Comparison of ENCODE assay signal across 8 mouse cellular contexts in the genomic region with DNA sequence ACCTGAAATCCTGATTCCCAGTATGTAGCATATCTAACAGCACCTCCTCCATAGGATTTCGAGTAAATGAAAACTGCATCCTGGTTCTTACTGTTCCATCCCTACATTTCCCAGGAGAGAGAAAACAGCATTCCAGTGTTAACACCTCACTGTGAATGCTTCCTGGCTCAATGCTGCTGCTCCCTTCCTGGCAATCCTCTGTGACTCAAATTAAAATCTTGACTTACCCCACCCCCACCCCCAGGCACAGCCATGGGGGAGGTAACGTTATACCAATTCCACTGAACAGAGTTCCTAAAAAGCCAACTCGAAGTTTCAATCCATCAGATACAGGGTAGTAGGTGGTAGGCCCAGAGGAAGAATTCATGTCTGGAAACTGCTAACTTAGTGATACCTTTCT. TPM values are rescaled to one million over a fixed set of nuclear protein-coding genes. Genes with fewer than 3 reads are reported as not detected.
DNase-seq lines count a peak whose midpoint lies in the region; ATAC-seq and TF ChIP-seq lines count a peak whose summit lies in the region.

No protein-coding gene starts in this region.

- in situ Hi-C loops in ES-E14 (cut with MboI; ENCODE audit: low sequenced_read_pairs in 2 of 2, unreplicated experiment in 2 of 2): loop anchor here in 1 of 2 experiments (10.0 to 25.0 kb wide), 3 partner anchors 142 to 689 kb away; a partner anchor contains a TSS

- WGBS in heart, embryonic 11.5 days (ENCODE audit: insufficient replicate concordance): 29% methylated on average over 3 of the region's 3 CpGs
- WGBS in forebrain, embryonic 15.5 days: 37% methylated on average over 3 of the region's 3 CpGs
- 24% methylated on average over 3 of the region's 3 CpGs for WGBS in liver, embryonic 16.5 days (ENCODE audit: insufficient replicate concordance)

- H3K4me2 ChIP-seq in heart, embryonic 11.5 days: peak overlapping the region; percentile 78
- H3K4me2 ChIP-seq in forebrain, embryonic 15.5 days (replicated peaks): peak overlapping the region; percentile 84
- peak overlapping the region; percentile 93 for H3K4me2 ChIP-seq in liver, embryonic 16.5 days (ENCODE audit: low read depth, low read length)

- H3K27ac ChIP-seq in heart, embryonic 11.5 days (ENCODE audit: low read depth, low read length): 0 out of 2 replicates have a peak overlapping the region, but pooled peaks have one; percentile 91
- H3K27ac ChIP-seq in ES-E14 (ENCODE audit: insufficient read depth, low read depth, low read length, poor library complexity, severe bottlenecking): no peak overlapping the region; the same call in 1 of the 2 replicates
- H3K27ac ChIP-seq in forebrain, embryonic 15.5 days (replicated peaks): no peak overlapping the region
- no peak overlapping the region for H3K27ac ChIP-seq in liver, embryonic 16.5 days (ENCODE audit: low read length)

- H3K4me3 ChIP-seq in heart, embryonic 11.5 days (ENCODE audit: low read depth, low read length): peak overlapping the region; percentile 74
- H3K4me3 ChIP-seq in ES-E14 (ENCODE audit: insufficient read depth in 1 of 2, low read depth in 1 of 2, low read length in 2 of 2, poor library complexity in 1 of 2, severe bottlenecking in 1 of 2): peak overlapping the region; percentile 75 to 96
- peak overlapping the region; percentile 75 for H3K4me3 ChIP-seq in forebrain, embryonic 15.5 days
- peak overlapping the region; percentile 88 for H3K4me3 ChIP-seq in liver, embryonic 16.5 days (ENCODE audit: low read depth, low read length)

- no peak for ATAC-seq in heart, embryonic 11.5 days (replicated peaks; ENCODE audit: insufficient number of reproducible peaks, low FRiP score, low TSS enrichment)
- no peak for ATAC-seq in forebrain, embryonic 15.5 days (replicated peaks)
- ATAC-seq in liver, embryonic 16.5 days (ENCODE audit: low read depth): no peak

- no peak for DNase-seq in heart, postnatal 4 days
- DNase-seq in ES-E14 (ENCODE audit: low read depth, low spot score): no peak
- DNase-seq in spleen, postnatal 14 days (ENCODE audit: low spot score in 2 of 2): no peak
- no peak for DNase-seq in right cerebral cortex, adult 18-20 months
- DNase-seq in urinary bladder, postnatal 14 days (ENCODE audit: low spot score): no peak

- no peaks in the 10 kb centered on the region for H3K9me3 ChIP-seq in heart, embryonic 11.5 days (replicated peaks; ENCODE audit: control insufficient read depth, low read length)
- no peaks in the 10 kb centered on the region for H3K9me3 ChIP-seq in ES-E14 (ENCODE audit: control insufficient read depth, insufficient read depth, low read depth, low read length)
- no peaks in the 10 kb centered on the region for H3K9me3 ChIP-seq in forebrain, embryonic 15.5 days
- H3K9me3 ChIP-seq in liver, embryonic 16.5 days (replicated peaks; ENCODE audit: control insufficient read depth, low read length): no peaks in the 10 kb centered on the region

- peaks cover 5% of the 10 kb centered on the region; the same call in 1 of the 2 replicates for H3K36me3 ChIP-seq in heart, embryonic 11.5 days (ENCODE audit: control insufficient read depth, insufficient read depth, low read length)
- H3K36me3 ChIP-seq in ES-E14 (ENCODE audit: control insufficient read depth, insufficient read depth, low read length, poor library complexity, severe bottlenecking): peaks cover 9% of the 10 kb centered on the region
- H3K36me3 ChIP-seq in forebrain, embryonic 15.5 days: peaks cover 38% of the 10 kb centered on the region
- H3K36me3 ChIP-seq in liver, embryonic 16.5 days (ENCODE audit: control insufficient read depth, insufficient read depth): peaks cover 6% of the 10 kb centered on the region

- H3K27me3 ChIP-seq in heart, embryonic 11.5 days (ENCODE audit: control insufficient read depth, insufficient read depth, low read length): no peaks in the 10 kb centered on the region
- H3K27me3 ChIP-seq in forebrain, embryonic 15.5 days: no peaks in the 10 kb centered on the region
- H3K27me3 ChIP-seq in liver, embryonic 16.5 days (ENCODE audit: control insufficient read depth, insufficient read depth, low read depth, low read length): no peaks in the 10 kb centered on the region

- H3K4me1 ChIP-seq in heart, embryonic 11.5 days (ENCODE audit: control insufficient read depth, insufficient read depth, low read length): peaks cover 6% of the 10 kb centered on the region
- H3K4me1 ChIP-seq in ES-E14 (ENCODE audit: control insufficient read depth in 2 of 2, insufficient read depth in 2 of 2, low read length in 2 of 2, poor library complexity in 1 of 2): 0 out of 4 replicates have a peak, but pooled peaks cover 0 to 2% of the 10 kb centered on the region in 2 experiments
- H3K4me1 ChIP-seq in forebrain, embryonic 15.5 days: peaks cover 11% of the 10 kb centered on the region
- peaks cover 9% of the 10 kb centered on the region for H3K4me1 ChIP-seq in liver, embryonic 16.5 days (ENCODE audit: control insufficient read depth, low read depth, low read length)

- H3K9ac ChIP-seq in heart, embryonic 11.5 days (ENCODE audit: low read depth, low read length): peak overlapping the region; percentile 93
- peak overlapping the region; percentile 98 for H3K9ac ChIP-seq in ES-E14 (ENCODE audit: insufficient read depth, low read depth, low read length, poor library complexity, severe bottlenecking)
- peak overlapping the region; percentile 76 for H3K9ac ChIP-seq in forebrain, embryonic 15.5 days (replicated peaks)
- H3K9ac ChIP-seq in liver, embryonic 16.5 days (ENCODE audit: low read depth, low read length): peak overlapping the region; percentile 81

TF ChIP-seq in ES-E14, 5 proteins besides CTCF, POLR2A, EP300 and RAD21:
- TF ChIP-seq ZC3H11A (IDR thresholded peaks at IDR 0.05; ENCODE audit: borderline replicate concordance, low read depth, low read length) (no peak), HCFC1 (IDR thresholded peaks at IDR 0.05; ENCODE audit: borderline replicate concordance, insufficient read depth, low read length) (no peak), MAFK (IDR thresholded peaks at IDR 0.05; ENCODE audit: insufficient read depth, low read depth, low read length) (no peak), CHD2 (IDR thresholded peaks at IDR 0.05; ENCODE audit: low read depth, low read length) (no peak), ZNF384 (IDR thresholded peaks at IDR 0.05; ENCODE audit: low read depth, low read length) (no peak)

RNA-seq across cellular contexts. Expression of a gene that starts 0.9 kb away (rescaled TPM):
- 34.8 and 37.3 TPM in 2 replicates for polyA plus RNA-seq in heart, embryonic 11.5 days (2014; fragmentation: Nextera tagmentation; extraction: Ambion mirVana)
- 10 to 100 TPM; 17.0 to 18.9 TPM for total RNA-seq in heart, postnatal 4 days (2021)
- 38.1 and 46.4 TPM in 2 replicates for total RNA-seq in ES-E14 (2012; rRNA removed)
- polyA plus RNA-seq in forebrain, embryonic 15.5 days (2015; fragmentation: Nextera tagmentation; extraction: Ambion mirVana): 32.7 and 37.5 TPM in 2 replicates
- 8.5 and 10.8 TPM in 2 replicates for polyA plus RNA-seq in liver, embryonic 16.5 days (2015; fragmentation: Nextera tagmentation; extraction: Ambion mirVana)
